Mouse (Mus musculus): ENCODE measurements around the gene Pex11g. TPM values are rescaled to one million over a fixed set of nuclear protein-coding genes. Genes with fewer than 3 reads are reported as not detected.

The Pex11g gene
- total RNA-seq, 2 experiments from 2014 or later, result 3.1 to 5.9 TPM

DNA sequence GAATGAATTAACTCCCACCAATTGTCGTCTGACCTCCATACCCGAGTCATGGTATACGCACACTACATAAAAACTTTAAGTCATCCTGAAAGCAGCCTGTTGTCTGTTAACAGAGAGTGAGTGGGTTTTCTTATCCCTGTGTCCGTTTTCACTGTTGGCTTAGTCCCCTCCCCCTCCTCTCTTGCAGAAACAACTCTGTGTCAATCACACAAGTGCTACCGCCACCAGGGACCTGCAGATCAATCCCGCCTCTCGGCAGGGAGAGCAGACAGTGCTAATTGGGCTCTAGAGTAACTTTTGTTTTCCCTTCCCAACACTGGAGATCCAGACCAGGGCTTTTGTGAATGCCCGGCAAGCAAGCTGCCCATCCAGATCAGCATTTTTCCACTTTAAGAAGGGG is 50.0 kb downstream of the Pex11g start:
- no peak for DNase-seq (ENCODE audit: low spot score in 2 of 2)

DNA sequence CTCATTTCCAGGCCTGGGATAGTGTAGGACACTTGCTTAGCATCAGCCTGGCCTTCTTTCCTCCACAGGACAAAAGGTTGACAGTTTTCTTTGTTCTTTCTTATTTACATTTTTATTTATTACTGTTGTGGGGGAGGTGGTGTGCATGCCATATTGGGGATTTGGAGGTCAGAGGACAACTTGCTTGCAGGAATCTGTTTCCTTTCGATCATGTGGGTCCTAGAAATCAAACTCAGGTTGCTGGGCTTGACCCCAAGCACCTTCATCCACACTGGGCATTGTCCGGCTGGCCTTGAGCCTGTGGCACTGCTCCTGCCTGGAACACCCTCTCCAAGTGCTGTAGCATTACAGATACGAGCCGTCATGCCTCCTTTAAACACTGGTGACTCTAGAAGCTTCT is 50.6 kb downstream of the Pex11g start:
- DNase-seq (ENCODE audit: low spot score in 2 of 2), result no peak

DNA sequence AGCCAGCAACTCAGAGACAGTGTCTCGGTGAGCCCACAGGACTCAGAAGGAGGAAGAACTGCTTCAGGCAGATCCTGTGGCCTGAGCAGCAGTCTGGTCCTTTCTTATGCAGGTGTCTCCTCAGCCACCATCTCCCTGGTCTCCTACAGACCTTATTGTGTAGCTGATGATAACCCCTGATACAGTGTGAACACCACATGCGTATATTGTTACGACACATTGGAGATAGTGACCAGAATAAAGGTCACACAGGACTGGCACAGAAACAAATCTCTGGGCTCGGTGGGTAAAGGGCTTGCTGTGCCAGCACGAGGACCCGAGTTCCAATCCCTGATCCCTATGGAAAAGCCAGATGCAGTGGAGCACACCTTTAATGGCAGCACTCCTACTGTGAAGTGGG is 51.8 kb downstream of the Pex11g start:
- no peak for DNase-seq (ENCODE audit: low spot score in 2 of 2)

DNA sequence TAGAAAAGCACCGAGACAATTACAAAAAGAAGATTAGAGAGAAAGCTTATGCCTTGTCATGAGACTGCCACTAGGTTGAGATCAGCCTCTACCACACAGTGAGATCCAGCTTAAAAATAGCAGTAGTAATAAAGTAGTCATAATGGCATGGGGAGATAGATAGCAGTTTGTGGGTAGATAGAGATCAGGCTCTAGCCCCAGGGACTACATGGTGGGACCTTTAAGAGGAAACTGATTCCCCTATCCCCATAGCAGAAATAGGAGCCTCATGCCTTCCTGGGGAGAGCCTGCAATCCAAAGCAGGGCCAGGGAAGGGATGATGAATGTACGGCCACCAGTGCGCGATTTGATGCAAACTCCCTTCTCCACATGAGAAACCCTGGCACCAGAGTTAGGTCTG is 52.2 kb downstream of the Pex11g start:
- no peak for DNase-seq (ENCODE audit: low spot score in 2 of 2)

DNA sequence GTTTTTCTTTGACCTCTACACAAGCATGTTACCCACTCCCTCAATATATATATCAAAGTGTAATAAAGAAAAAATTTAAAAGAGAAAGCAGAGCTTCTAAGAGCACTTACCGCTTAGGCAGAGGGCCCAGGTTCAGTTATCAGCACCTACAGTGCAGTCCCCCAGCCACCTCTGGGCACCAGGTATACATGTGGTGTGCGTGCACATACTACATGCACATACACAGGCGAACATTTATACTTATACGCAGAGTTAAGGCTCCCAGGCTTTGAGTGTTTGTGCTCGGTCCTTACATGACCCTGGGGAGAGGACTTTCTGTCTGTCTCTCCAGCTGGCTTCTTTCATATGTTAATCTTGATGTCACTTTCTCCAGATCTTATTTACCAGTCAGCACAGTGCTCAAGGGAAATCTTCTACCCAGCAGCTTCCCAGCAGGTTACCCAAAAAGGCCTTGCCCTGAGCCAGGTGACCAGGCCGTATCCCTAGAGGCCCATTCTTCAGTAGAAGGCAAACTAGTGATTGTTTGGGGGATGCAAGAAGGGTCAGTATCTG is 52.8 kb downstream of the Pex11g start:
- no peak for DNase-seq (ENCODE audit: low spot score in 2 of 2)

- no peak for DNase-seq (ENCODE audit: low spot score in 2 of 2)
These were observed 54.7 kb downstream of the Pex11g start for GRCm38 (mm10) chr8:3412816-3413215.

GRCm38 (mm10) chr8:3411901-3412301 is 55.6 kb downstream of the Pex11g start:
- no peak for DNase-seq (ENCODE audit: low spot score in 2 of 2)

DNA sequence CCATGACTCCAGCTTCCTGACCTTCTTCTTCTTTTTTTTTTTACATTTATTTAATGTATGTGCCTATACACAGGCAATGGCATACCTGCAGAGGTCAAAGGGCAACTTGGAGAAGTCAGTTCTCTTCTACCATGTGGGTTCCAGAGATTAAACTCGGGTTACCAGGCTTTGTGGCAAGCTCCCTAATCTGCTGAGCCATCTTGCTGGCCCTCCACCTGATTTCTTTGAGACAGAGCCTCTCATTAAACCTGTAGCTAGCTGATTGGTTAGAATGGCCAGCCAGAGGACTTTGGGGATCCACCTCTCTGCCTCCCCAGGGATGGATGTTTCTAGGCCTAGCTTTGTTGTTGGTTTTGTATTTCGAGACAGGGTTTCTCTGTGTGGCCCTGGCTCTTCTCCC is 56.4 kb downstream of the Pex11g start:
- DNase-seq (ENCODE audit: low spot score in 2 of 2), result no peak

DNA sequence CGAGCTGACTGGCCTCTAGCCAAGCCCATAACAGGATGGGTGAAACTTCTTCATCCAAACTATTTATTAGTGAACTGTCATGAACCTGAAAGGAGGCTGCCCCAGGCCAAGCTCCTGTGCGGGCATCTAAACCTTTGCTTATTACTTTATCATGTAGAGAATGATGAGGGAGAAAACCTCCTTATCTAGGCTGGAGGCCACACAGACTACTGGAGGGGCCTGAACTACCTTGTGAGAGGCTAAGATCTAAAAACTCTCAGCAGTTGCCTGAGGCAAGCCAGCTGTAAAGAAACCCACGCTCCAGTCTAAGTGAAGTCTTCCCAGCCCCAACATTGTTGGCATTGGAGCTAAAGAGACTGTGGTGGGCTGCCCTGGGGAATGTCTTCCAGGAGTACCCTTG is 60.1 kb downstream of the Pex11g start:
- no peak for DNase-seq (ENCODE audit: low spot score in 2 of 2)

Other genes starting within 250 kb of the Pex11g start
- 10 to 100 TPM; 71.0 to 73.6 TPM for gene Insr, start 188.1 kb downstream of the Pex11g start, total RNA-seq (2021)
- gene A430078G23Rik, start 114.3 kb downstream of the Pex11g start, total RNA-seq (2021), result under 1 TPM; 0.39 to 0.49 TPM
- gene Arhgef18, start 74.7 kb downstream of the Pex11g start, total RNA-seq (2021), result 10 to 100 TPM; 16.9 to 17.3 TPM
- under 1 TPM in 1 of 2 experiments, not detected in 1; 0.16 TPM for gene Tex45, start 3.2 kb upstream of the Pex11g start, total RNA-seq (2021)
- 10 to 100 TPM; 22.3 to 23.6 TPM for gene Zfp358, start 25.5 kb upstream of the Pex11g start, total RNA-seq (2021)
- gene Mcoln1, start 32.8 kb upstream of the Pex11g start, total RNA-seq (2021), result 10 to 100 TPM; 22.8 to 26.7 TPM
- 10 to 100 TPM; 15.8 to 20.6 TPM for gene Pnpla6, start 47.7 kb upstream of the Pex11g start, total RNA-seq (2021)
- gene C330021F23Rik, start 100.3 kb upstream of the Pex11g start, total RNA-seq (2021), result not detected
- 1 to 10 TPM; 1.8 to 2.6 TPM for gene Camsap3, start 119.6 kb upstream of the Pex11g start, total RNA-seq (2021)
- 10 to 100 TPM; 21.1 to 23.2 TPM for gene Xab2, start 153.6 kb upstream of the Pex11g start, total RNA-seq (2021)
- 10 to 100 TPM; 59.7 to 70.0 TPM for gene Pet100, start 153.9 kb upstream of the Pex11g start, total RNA-seq (2021)
- gene Pcp2, start 157.9 kb upstream of the Pex11g start, total RNA-seq (2021), result under 1 TPM in 1 of 2 experiments, not detected in 1; 0.65 TPM
- 1 to 10 TPM; 3.1 to 7.2 TPM for gene Stxbp2, start 163.3 kb upstream of the Pex11g start, total RNA-seq (2021)
- 10 to 100 TPM in 1 of 2 experiments, 1 to 10 TPM in 1; 7.6 to 11.6 TPM for gene Retn, start 188.1 kb upstream of the Pex11g start, total RNA-seq (2021)
- gene Mcemp1, start 198.1 kb upstream of the Pex11g start, total RNA-seq (2021), result under 1 TPM; 0.25 to 0.52 TPM
- gene Fcor, start 204.7 kb upstream of the Pex11g start, total RNA-seq (2021), result 1 to 10 TPM; 2.5 to 2.9 TPM
- 10 to 100 TPM; 25.9 to 27.8 TPM for gene Trappc5, start 208.6 kb upstream of the Pex11g start, total RNA-seq (2021)
- gene Fcer2a, start 226.5 kb upstream of the Pex11g start, total RNA-seq (2021), result under 1 TPM; 0.67 to 0.86 TPM